ENCODE assay signal across 19 mouse cellular contexts in the genomic region with DNA sequence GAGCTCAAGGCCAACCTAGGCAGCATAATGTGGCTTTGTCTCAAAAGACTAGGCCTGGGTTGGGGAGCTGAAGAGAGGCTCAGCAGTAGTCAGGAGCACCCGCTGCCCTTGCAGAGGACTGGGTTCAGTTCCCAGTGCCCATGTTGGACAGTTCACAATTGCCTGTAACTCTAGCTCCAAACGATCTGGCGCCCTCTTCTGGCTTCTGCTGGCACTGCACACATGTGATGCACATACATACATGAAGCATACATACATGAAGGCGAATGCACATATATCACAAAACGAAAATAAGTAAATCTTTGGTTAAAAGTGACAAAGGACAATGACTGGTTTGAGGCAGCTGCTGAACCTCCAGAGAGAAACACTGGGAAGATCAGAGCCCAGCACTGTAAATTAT. TPM values are rescaled to one million over a fixed set of nuclear protein-coding genes. Genes with fewer than 3 reads are reported as not detected.
DNase-seq lines count a peak whose midpoint lies in the region; ATAC-seq and TF ChIP-seq lines count a peak whose summit lies in the region.
"Had no signal": no experiment of that assay in that cellular context is flagged by ENCODE, and none has a peak within 500 bp of the region (broad histone marks: within the 10 kb centered on the region; RNA-seq: fewer than 3 reads in every experiment).

No protein-coding gene starts in this region.

- no peaks in the 10 kb centered on the region for H3K4me1 ChIP-seq in liver, adult 2 months (ENCODE audit: control insufficient read depth, insufficient read depth, low read length)
- no peaks in the 10 kb centered on the region for H3K4me1 ChIP-seq in liver, embryonic 11.5 days (replicated peaks; ENCODE audit: control insufficient read depth, insufficient read depth, low read length)
- H3K4me1 ChIP-seq in E14TG2a.4 (replicated peaks; ENCODE audit: low read depth, low read length), result peaks cover 21% of the 10 kb centered on the region
- H3K4me1 ChIP-seq: hindbrain, embryonic 12.5 days; midbrain, embryonic 15.5 days had no signal

- H3K79me2 ChIP-seq in liver, adult 2 months (ENCODE audit: control insufficient read depth, insufficient read depth, low read length), result no peaks in the 10 kb centered on the region

- no peak overlapping the region for H3K4me2 ChIP-seq in liver, embryonic 11.5 days
- H3K4me2 ChIP-seq: heart, embryonic 15.5 days; hindbrain, embryonic 12.5 days; midbrain, embryonic 15.5 days; neural tube, embryonic 12.5 days had no signal

- H3K36me3 ChIP-seq in liver, adult 2 months (ENCODE audit: control insufficient read depth, insufficient read depth, low read length), result no peaks in the 10 kb centered on the region
- H3K36me3 ChIP-seq in liver, embryonic 11.5 days (ENCODE audit: control insufficient read depth, insufficient read depth, low read length), result no peaks in the 10 kb centered on the region
- H3K36me3 ChIP-seq in E14TG2a.4 (ENCODE audit: insufficient read depth, low read length), result no peaks in the 10 kb centered on the region
- H3K36me3 ChIP-seq: G1E; heart, embryonic 15.5 days; hindbrain, embryonic 12.5 days; midbrain, embryonic 15.5 days; neural tube, embryonic 12.5 days had no signal

- 0 out of 2 replicates have a peak, but pooled peaks cover 2% of the 10 kb centered on the region for H3K27me3 ChIP-seq in liver, adult 2 months (ENCODE audit: control insufficient read depth, insufficient read depth, low read length)
- H3K27me3 ChIP-seq in liver, embryonic 11.5 days (replicated peaks; ENCODE audit: control insufficient read depth, insufficient read depth, low read length), result 0 out of 2 replicates have a peak, but pooled peaks cover 7% of the 10 kb centered on the region
- peaks cover 16% of the 10 kb centered on the region for H3K27me3 ChIP-seq in E14TG2a.4 (ENCODE audit: insufficient read depth, low read length)
- H3K27me3 ChIP-seq: midbrain, embryonic 15.5 days; neural tube, embryonic 12.5 days had no signal

- no peak overlapping the region for H3K27ac ChIP-seq in liver, adult 2 months (replicated peaks; ENCODE audit: insufficient read depth, low read depth, low read length)
- H3K27ac ChIP-seq in liver, embryonic 11.5 days (ENCODE audit: low read depth, low read length), result no peak overlapping the region
- H3K27ac ChIP-seq: heart, embryonic 15.5 days; hindbrain, embryonic 12.5 days; macrophage; midbrain, embryonic 15.5 days; neural tube, embryonic 12.5 days had no signal

- no peak overlapping the region for H3K9ac ChIP-seq in liver, adult 2 months (ENCODE audit: low read depth, low read length)
- H3K9ac ChIP-seq in liver, embryonic 11.5 days (ENCODE audit: low read depth, low read length), result no peak overlapping the region
- H3K9ac ChIP-seq: heart, embryonic 15.5 days; hindbrain, embryonic 12.5 days; midbrain, embryonic 15.5 days; neural tube, embryonic 12.5 days had no signal

- peaks cover 3% of the 10 kb centered on the region; the same call in 1 of the 2 replicates for H3K9me3 ChIP-seq in liver, embryonic 11.5 days (ENCODE audit: control insufficient read depth, low read length)
- H3K9me3 ChIP-seq in E14TG2a.4 (ENCODE audit: low read length), result peaks cover 7% of the 10 kb centered on the region; the same call in 1 of the 2 replicates
- H3K9me3 ChIP-seq: heart, embryonic 15.5 days had no signal

- TF ChIP-seq CTCF in liver, adult 2 months (IDR thresholded peaks at IDR 0.05; ENCODE audit: low read depth, low read length), result peak; percentile 36; the same call in 1 of the 2 replicates
- peak; percentile 72 for TF ChIP-seq CTCF in E14TG2a.4 (conservative IDR thresholded peaks at IDR 0.05; ENCODE audit: low read length)
- TF ChIP-seq CTCF in brain, embryonic 14.5 days (IDR thresholded peaks at IDR 0.05; ENCODE audit: borderline replicate concordance, extremely low read depth, insufficient read depth, insufficient read length), result peak; percentile 26; the same call in 1 of the 2 replicates

- no peak for ATAC-seq in CD4-positive, CD25-positive, alpha-beta regulatory T cell, adult 4 months
- ATAC-seq in liver, embryonic 11.5 days (replicated peaks; ENCODE audit: low FRiP score), result no peak
- ATAC-seq: midbrain, embryonic 15.5 days had no signal

- peak; percentile 23 for DNase-seq in CD4-positive, CD25-positive, alpha-beta regulatory T cell, adult 2 months (ENCODE audit: low read depth, low spot score)
- no peak for DNase-seq in liver, adult 2 months (ENCODE audit: extremely low read depth, low read depth, low spot score)
- DNase-seq in liver, embryonic 11.5 days (ENCODE audit: low spot score), result no peak
- no peak for DNase-seq in brain, embryonic 14.5 days (ENCODE audit: low read depth)
- no peak for DNase-seq in cerebellum, postnatal 14 days
- no peak for DNase-seq in urinary bladder, postnatal 14 days (ENCODE audit: low spot score)
- DNase-seq: cerebellum, adult 8-10 months; gastrocnemius, postnatal 25 days; kidney, adult 18-20 months; kidney, postnatal 4 days; right cerebral cortex, postnatal 4 days had no signal

- no peak overlapping the region for H3K4me3 ChIP-seq in liver, adult 2 months (ENCODE audit: insufficient read depth, low read depth, low read length)
- no peak overlapping the region for H3K4me3 ChIP-seq in liver, embryonic 11.5 days (ENCODE audit: low read depth, low read length)
- H3K4me3 ChIP-seq in E14TG2a.4 (replicated peaks; ENCODE audit: low read length), result no peak overlapping the region
- H3K4me3 ChIP-seq: heart, embryonic 15.5 days; hindbrain, embryonic 12.5 days; midbrain, embryonic 15.5 days; neural tube, embryonic 12.5 days had no signal

- no peak for TF ChIP-seq POLR2A in liver, adult 2 months (IDR thresholded peaks at IDR 0.05; ENCODE audit: extremely low read depth, insufficient read depth, low read length)
- no peak for TF ChIP-seq POLR2A in brain, embryonic 14.5 days (IDR thresholded peaks at IDR 0.05; ENCODE audit: borderline replicate concordance, extremely low read depth, insufficient read depth, insufficient read length, poor library complexity, severe bottlenecking)

- 76% methylated on average over 5 of the region's 5 CpGs for WGBS in liver, adult 2 months
- WGBS in liver, embryonic 11.5 days, result 71% methylated on average over 5 of the region's 5 CpGs

RNA-seq across cellular contexts. Expression of a gene that starts 38.3 kb away (rescaled TPM):
- 1,000 to 10,000 TPM in 1 of 2 experiments, 100 to 1,000 TPM in 1; 937 to 1,379 TPM for polyA plus RNA-seq in CD4-positive, CD25-positive, alpha-beta regulatory T cell, adult 4 months (2017; shearing (Covaris generic))
- 969 and 1,006 TPM in 2 replicates for total RNA-seq in liver, adult 2 months (2014; rRNA removed)
- 245 and 258 TPM in 2 replicates for polyA plus RNA-seq in liver, adult 2 months (2012; rRNA removed)
- 1,440 and 1,641 TPM in 2 replicates for polyA plus RNA-seq in liver, embryonic 11.5 days (2014; fragmentation: Nextera tagmentation; extraction: Ambion mirVana)
- 1,736 and 1,742 TPM in 2 replicates for polyA plus RNA-seq in brain, embryonic 14.5 days (2012; rRNA removed)

RNA-seq across cellular contexts. Expression of a gene that starts 45.2 kb away (rescaled TPM):
- polyA plus RNA-seq in CD4-positive, CD25-positive, alpha-beta regulatory T cell, adult 4 months (2017; shearing (Covaris generic)), result 1 to 10 TPM; 2.9 to 4.1 TPM
- 25.6 and 42.6 TPM in 2 replicates for total RNA-seq in liver, adult 2 months (2014; rRNA removed)
- 65.5 and 66.9 TPM in 2 replicates for polyA plus RNA-seq in liver, adult 2 months (2012; rRNA removed)
- polyA plus RNA-seq in liver, embryonic 11.5 days (2014; fragmentation: Nextera tagmentation; extraction: Ambion mirVana), result 7.1 and 7.4 TPM in 2 replicates
- polyA plus RNA-seq in brain, embryonic 14.5 days (2012; rRNA removed), result 17.8 and 25.4 TPM in 2 replicates
